27 mouse cellular contexts compared by ENCODE assay signal in the genomic region with DNA sequence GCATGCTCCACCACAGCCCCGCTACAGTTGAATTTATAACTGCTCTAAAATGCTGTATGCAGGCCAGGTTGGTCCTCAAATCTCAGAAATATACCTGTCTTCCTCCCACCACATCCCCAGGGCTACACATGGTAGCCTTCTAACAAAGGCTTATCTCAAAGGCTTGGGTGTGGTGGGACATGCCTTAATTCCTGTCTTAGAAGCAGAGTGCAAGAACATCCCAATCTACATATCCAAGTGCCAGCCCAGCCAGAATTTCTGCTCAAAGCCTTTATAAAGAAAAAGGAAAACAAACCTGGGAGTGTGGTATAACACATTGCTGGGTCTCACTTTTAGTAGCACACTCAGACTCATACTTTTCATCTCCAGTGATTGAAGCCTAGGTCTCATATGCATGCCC. TPM values are rescaled to one million over a fixed set of nuclear protein-coding genes. Genes with fewer than 3 reads are reported as not detected.
"Had no signal": no experiment of that assay in that cellular context is flagged by ENCODE, and none has a peak within 500 bp of the region (broad histone marks: within the 10 kb centered on the region; RNA-seq: fewer than 3 reads in every experiment).

No protein-coding gene starts in this region.

- DNase-seq: liver, postnatal 0 days; lung, adult 2 months; lung, postnatal 14 days; lung, postnatal 36 days; right cerebral cortex, postnatal 14 days; right cerebral cortex, postnatal 4 days; spleen, adult 18-20 months; thymus, postnatal 14 days; thymus, postnatal 36 days had no signal

RNA-seq across cellular contexts. Expression of gene Crxos, which starts 11.8 kb away (rescaled TPM):
- total RNA-seq: megakaryocyte progenitor cell, adult 5-6 weeks; midbrain, postnatal 0 days; monocyte, adult 5-6 weeks; neutrophil, adult 5-6 weeks had no signal
- polyA plus RNA-seq: liver, embryonic 15.5 days; liver, postnatal 0 days; lung, adult 2 months; lung, embryonic 15.5 days; lung, postnatal 0 days; macrophage; midbrain, embryonic 15.5 days; midbrain, postnatal 0 days; neural tube, embryonic 12.5 days; neural tube, embryonic 14.5 days; small intestine, adult 2 months; stomach, embryonic 15.5 days; stomach, postnatal 0 days; testis, adult 2 months; thymus, postnatal 0 days had no signal

RNA-seq across cellular contexts. Expression of gene Crx, which starts 14.5 kb away (rescaled TPM):
- total RNA-seq: megakaryocyte progenitor cell, adult 5-6 weeks; midbrain, postnatal 0 days; monocyte, adult 5-6 weeks; neutrophil, adult 5-6 weeks had no signal
- polyA plus RNA-seq: liver, embryonic 15.5 days; liver, postnatal 0 days; lung, adult 2 months; lung, embryonic 15.5 days; lung, postnatal 0 days; macrophage; neural tube, embryonic 12.5 days; neural tube, embryonic 14.5 days; small intestine, adult 2 months; stomach, embryonic 15.5 days; stomach, postnatal 0 days; testis, adult 2 months; thymus, postnatal 0 days had no signal

RNA-seq across cellular contexts. Expression of gene Obox6, which starts 54.8 kb away (rescaled TPM):
- total RNA-seq: megakaryocyte progenitor cell, adult 5-6 weeks; midbrain, postnatal 0 days; monocyte, adult 5-6 weeks; neutrophil, adult 5-6 weeks had no signal
- polyA plus RNA-seq: liver, embryonic 15.5 days; liver, postnatal 0 days; lung, adult 2 months; lung, embryonic 15.5 days; lung, postnatal 0 days; macrophage; midbrain, embryonic 11.5 days; midbrain, embryonic 13.5 days; midbrain, embryonic 15.5 days; midbrain, postnatal 0 days; neural tube, embryonic 12.5 days; neural tube, embryonic 14.5 days; small intestine, adult 2 months; stomach, embryonic 15.5 days; stomach, postnatal 0 days; testis, adult 2 months; thymus, postnatal 0 days had no signal
